Mouse (Mus musculus) megakaryocyte, embryonic 14.5 days (primary cell): ENCODE data around the gene H2-Aa. TPM values are rescaled to one million over a fixed set of nuclear protein-coding genes. Genes with fewer than 3 reads are reported as not detected.

Experiments used
- H3K27me3 ChIP-seq: replicated peaks from 2 replicates; pipeline ENCODE3; 2012; ENCODE audit warnings: inconsistent platforms
- H3K36me3 ChIP-seq: replicated peaks from 2 replicates; pipeline ENCODE3; 2012; ENCODE audit warnings: low read length, inconsistent platforms, mixed read lengths
- H3K4me1 ChIP-seq: 2 replicates; pipeline ENCODE4 v1.6.1; 2012; ENCODE audit warnings: inconsistent platforms
- H3K4me3 ChIP-seq: replicated peaks from 2 replicates; pipeline ENCODE3; 2012; ENCODE audit warnings: moderate library complexity, mild to moderate bottlenecking, inconsistent platforms
- H3K9me3 ChIP-seq: 2 replicates; pipeline ENCODE4 v1.6.1; 2012; ENCODE audit warnings: inconsistent platforms
- FLI1 ChIP-seq: IDR thresholded peaks from 2 replicates; pipeline ENCODE4 v1.6.1; 2012; ENCODE audit warnings: low read length, inconsistent platforms, mixed read lengths
- GATA1 ChIP-seq: IDR thresholded peaks from 3 replicates; pipeline ENCODE4 v1.6.1; 2012; ENCODE audit warnings: mixed read lengths, low read length, inconsistent platforms, borderline replicate concordance
- polyA plus RNA-seq: library from polyadenylated mRNA; stranded (reverse); fragments of >175 nt; gene quantifications from 2 replicates; pipeline ENCODE4 v1.2.3, GENCODE M21; 2012; ENCODE audit warnings: low replicate concordance; ENCODE audit not compliant: insufficient read depth

The H2-Aa gene
- polyA plus RNA-seq, 1 experiment: 0.64 TPM

- TF ChIP-seq FLI1: no peak
- no peak for TF ChIP-seq GATA1
- no peaks in the 10 kb centered on the region; the same call in 1 of the 2 replicates for H3K4me1 ChIP-seq
- H3K9me3 ChIP-seq: no peaks in the 10 kb centered on the region
- no peak overlapping the region for H3K4me3 ChIP-seq
- H3K36me3 ChIP-seq: no peaks in the 10 kb centered on the region
- H3K27me3 ChIP-seq: peaks cover 32% of the 10 kb centered on the region
These were observed 17.4 kb downstream of the H2-Aa start for GRCm38 (mm10) chr17:34270230-34270629.

GRCm38 (mm10) chr17:34269817-34270216 lies 17.8 kb downstream of the H2-Aa start:
- H3K4me3 ChIP-seq: no peak overlapping the region
- peaks cover 36% of the 10 kb centered on the region for H3K27me3 ChIP-seq
- 0 out of 2 replicates have a peak, but pooled peaks cover 4% of the 10 kb centered on the region for H3K9me3 ChIP-seq
- no peak for TF ChIP-seq FLI1
- no peak for TF ChIP-seq GATA1
- H3K4me1 ChIP-seq: peaks cover 3% of the 10 kb centered on the region
- no peaks in the 10 kb centered on the region for H3K36me3 ChIP-seq

GRCm38 (mm10) chr17:34268748-34269147 lies 18.9 kb downstream of the H2-Aa start:
- Histone ChIP-seq H3K4me3 (no peak overlapping the region), H3K4me1 (peaks cover 9% of the 10 kb centered on the region), H3K27me3 (peaks cover 46% of the 10 kb centered on the region), H3K36me3 (no peaks in the 10 kb centered on the region), H3K9me3 (0 out of 2 replicates have a peak, but pooled peaks cover 5% of the 10 kb centered on the region)
- TF ChIP-seq FLI1 (no peak), GATA1 (no peak)

GRCm38 (mm10) chr17:34268262-34268661 lies 19.4 kb downstream of the H2-Aa start:
- Histone ChIP-seq H3K36me3 (no peaks in the 10 kb centered on the region), H3K27me3 (peaks cover 51% of the 10 kb centered on the region), H3K4me1 (peaks cover 9% of the 10 kb centered on the region), H3K4me3 (no peak overlapping the region), H3K9me3 (0 out of 2 replicates have a peak, but pooled peaks cover 5% of the 10 kb centered on the region)
- TF ChIP-seq FLI1 (no peak), GATA1 (no peak)

- peaks cover 71% of the 10 kb centered on the region for H3K27me3 ChIP-seq
- peaks cover 13% of the 10 kb centered on the region for H3K4me1 ChIP-seq
- H3K36me3 ChIP-seq: no peaks in the 10 kb centered on the region
- H3K4me3 ChIP-seq: peak overlapping the region; percentile 89
- H3K9me3 ChIP-seq: 0 out of 2 replicates have a peak, but pooled peaks cover 5% of the 10 kb centered on the region
- no peak for TF ChIP-seq FLI1
- no peak for TF ChIP-seq GATA1
These were observed 22.9 kb downstream of the H2-Aa start for GRCm38 (mm10) chr17:34264452-34265351.

GRCm38 (mm10) chr17:34263811-34264371 lies 23.7 kb downstream of the H2-Aa start:
- H3K4me1 ChIP-seq: peaks cover 13% of the 10 kb centered on the region

GRCm38 (mm10) chr17:34263068-34263467 lies 24.6 kb downstream of the H2-Aa start:
- no peaks in the 10 kb centered on the region for H3K36me3 ChIP-seq
- H3K4me3 ChIP-seq: peak overlapping the region; percentile 90
- 0 out of 2 replicates have a peak, but pooled peaks cover 5% of the 10 kb centered on the region for H3K9me3 ChIP-seq
- TF ChIP-seq GATA1 (no peak), FLI1 (no peak)
- peaks cover 13% of the 10 kb centered on the region for H3K4me1 ChIP-seq
- peaks cover 74% of the 10 kb centered on the region for H3K27me3 ChIP-seq

More at GRCm38 (mm10) chr17:34263811-34264371, 23.7 kb downstream of the H2-Aa start:
- H3K4me3 ChIP-seq: peak overlapping the region; percentile 90
- no peaks in the 10 kb centered on the region for H3K36me3 ChIP-seq
- TF ChIP-seq GATA1: no peak
- TF ChIP-seq FLI1: no peak
- 0 out of 2 replicates have a peak, but pooled peaks cover 5% of the 10 kb centered on the region for H3K9me3 ChIP-seq
- peaks cover 75% of the 10 kb centered on the region for H3K27me3 ChIP-seq

GRCm38 (mm10) chr17:34261502-34261901 lies 26.1 kb downstream of the H2-Aa start:
- no peak overlapping the region for H3K4me3 ChIP-seq
- H3K36me3 ChIP-seq: no peaks in the 10 kb centered on the region
- H3K27me3 ChIP-seq: peaks cover 74% of the 10 kb centered on the region
- TF ChIP-seq GATA1: no peak
- no peak for TF ChIP-seq FLI1
- 0 out of 2 replicates have a peak, but pooled peaks cover 5% of the 10 kb centered on the region for H3K9me3 ChIP-seq
- H3K4me1 ChIP-seq: peaks cover 13% of the 10 kb centered on the region

- H3K4me1 ChIP-seq: peaks cover 13% of the 10 kb centered on the region
These were observed 27.1 kb downstream of the H2-Aa start for GRCm38 (mm10) chr17:34260551-34260950.

More at GRCm38 (mm10) chr17:34260551-34260950, 27.1 kb downstream of the H2-Aa start:
- TF ChIP-seq FLI1 (no peak), GATA1 (no peak)
- H3K4me3 ChIP-seq: no peak overlapping the region
- no peaks in the 10 kb centered on the region for H3K36me3 ChIP-seq
- H3K27me3 ChIP-seq: peaks cover 76% of the 10 kb centered on the region
- 0 out of 2 replicates have a peak, but pooled peaks cover 5% of the 10 kb centered on the region for H3K9me3 ChIP-seq
